Mouse (Mus musculus): ENCODE measurements around the gene Agr2.

Agr2 gene

DNA sequence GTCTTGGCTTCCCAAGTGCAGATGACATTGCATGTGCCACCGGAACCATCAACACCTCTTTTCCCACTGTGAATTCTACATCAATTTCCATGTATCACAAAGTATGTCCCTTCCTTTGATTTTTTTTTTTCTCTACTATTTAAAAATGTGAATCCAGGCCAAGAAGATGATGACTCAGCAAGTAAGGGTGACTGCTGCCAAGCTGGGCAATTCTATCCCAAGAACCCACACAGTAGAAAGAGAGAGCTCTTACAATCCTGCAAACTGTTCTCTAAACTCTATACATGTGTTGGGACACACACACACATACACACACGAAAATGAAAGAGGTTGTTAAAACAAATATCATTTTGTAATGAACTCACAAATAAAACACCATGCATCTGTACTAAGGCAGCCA is 34.5 kb downstream of the Agr2 start:
- DNase-seq, result no peak

DNA sequence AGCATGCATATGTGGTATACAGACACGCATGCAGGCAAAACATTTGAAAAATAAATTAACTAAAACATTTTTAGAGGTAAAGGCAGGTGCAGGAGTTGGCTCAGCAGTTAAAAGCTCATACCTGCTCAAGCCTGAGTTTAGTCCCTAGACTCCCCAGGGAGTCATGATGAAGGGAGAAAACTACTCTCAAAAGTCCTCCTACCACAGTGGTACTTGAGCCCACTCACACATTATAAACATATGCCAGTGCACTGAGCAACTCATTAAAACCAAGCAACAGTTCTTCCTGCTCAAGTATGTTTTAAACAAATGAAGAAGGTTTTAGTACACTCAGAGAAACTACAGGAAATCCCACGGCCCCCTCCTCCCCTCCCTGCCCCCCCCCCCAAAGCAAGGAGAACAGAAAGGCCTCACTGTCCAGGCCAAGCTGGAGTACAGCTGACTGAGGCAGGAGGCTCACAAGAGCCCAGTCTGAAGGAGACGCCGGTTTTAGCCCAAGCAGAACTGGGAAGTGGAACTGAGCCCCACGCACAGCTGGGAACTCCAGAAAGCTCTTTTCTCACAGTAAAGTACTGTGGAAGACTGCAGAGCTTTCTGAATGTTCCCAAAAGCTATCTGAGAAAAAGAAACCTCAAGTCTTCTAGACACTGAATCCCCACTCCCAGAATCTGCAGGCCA is 36.4 kb downstream of the Agr2 start:
- no peak for DNase-seq

DNA sequence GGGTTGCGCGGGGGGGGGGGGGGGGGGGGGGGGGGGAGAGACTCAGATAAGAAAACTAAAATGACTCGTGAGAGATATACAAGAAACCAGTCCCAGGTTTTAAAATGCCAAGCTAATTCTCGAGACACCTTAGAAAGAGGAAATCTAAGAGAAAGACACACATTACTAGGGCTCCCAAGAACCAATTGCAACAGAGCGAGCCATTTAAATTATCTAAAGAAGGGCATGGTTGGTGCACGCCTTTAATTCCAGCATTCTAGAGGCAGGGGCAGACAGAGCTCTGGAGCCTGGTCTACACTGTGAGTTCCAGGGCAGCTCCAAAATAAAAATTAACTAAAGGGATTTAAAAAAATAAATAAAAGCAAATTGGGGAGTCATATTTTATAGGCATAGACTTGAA is 37.0 kb downstream of the Agr2 start:
- DNase-seq, result no peak

- DNase-seq, result peak; percentile 38 to 40
Measured at GRCm38 (mm10) chr12:36030660-36031363, 38.1 kb downstream of the Agr2 start.

DNA sequence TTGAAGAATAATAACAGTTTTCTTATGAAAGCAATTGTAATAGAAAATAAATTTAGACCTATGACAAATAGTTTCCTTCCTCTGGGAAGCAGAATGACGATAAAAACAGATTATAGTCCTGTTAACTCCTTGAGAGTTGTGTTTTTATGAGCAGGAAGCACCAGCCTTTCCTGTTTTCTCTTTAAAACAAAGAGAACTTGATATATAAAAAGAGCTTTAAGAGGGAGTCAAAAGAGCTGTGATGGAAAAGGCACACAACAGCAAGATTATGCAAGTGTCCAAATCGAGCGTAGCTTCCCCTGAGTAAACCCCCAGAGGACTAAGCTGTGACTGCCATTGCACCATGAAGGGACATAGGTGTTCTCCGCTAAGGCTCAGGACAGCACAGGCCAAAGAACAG is 39.7 kb downstream of the Agr2 start:
- no peak for DNase-seq

GRCm38 (mm10) chr12:36035501-36035900 is 42.8 kb downstream of the Agr2 start:
- no peak for DNase-seq

GRCm38 (mm10) chr12:36036121-36036520 is 43.4 kb downstream of the Agr2 start:
- DNase-seq, result no peak

DNA sequence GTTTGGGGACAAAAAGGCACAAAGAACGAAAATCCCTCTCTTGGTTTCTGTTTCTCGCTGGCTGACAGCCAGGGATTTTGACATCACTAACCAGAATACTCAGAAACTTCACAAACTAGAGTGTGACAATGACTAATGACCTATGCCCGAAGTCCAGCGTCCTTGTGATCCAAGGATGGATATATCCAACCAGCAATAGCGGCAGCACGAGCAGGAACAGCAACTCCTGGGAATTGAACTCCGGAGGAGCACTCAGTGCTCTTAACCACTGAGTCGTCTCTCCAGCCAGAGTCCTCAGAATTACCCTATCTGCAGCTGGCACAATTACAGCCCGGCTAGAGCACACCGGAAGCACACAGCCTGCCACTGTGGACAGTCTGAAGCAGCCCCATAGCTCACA is 44.1 kb downstream of the Agr2 start:
- peak in 1 of 2 experiments; percentile 12 for DNase-seq

DNA sequence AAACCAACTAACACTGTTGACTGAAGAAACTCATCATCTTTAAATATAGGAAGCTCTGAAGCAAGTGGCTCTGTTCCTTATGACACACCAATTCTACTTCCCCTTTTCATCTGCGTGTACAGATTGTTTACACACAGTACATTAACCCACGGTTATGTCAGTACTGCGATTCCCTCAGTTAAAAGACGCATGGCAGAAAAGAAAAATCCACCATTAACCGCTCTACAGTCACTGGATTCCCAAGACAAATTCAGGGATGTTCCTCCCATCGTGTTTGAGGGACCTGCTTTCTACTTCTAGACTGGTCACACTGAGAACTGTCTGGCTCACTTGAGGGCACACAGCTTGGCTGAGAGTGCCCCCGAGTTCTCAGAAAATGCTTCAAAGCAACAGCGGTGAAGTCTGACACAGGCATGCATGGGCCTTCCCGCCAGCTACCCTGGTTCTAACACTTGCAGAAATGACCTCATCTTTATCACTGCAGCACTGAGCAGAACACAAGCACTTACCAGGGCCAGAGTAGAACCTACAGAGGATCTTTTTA is 46.9 kb downstream of the Agr2 start:
- peak in 1 of 2 experiments; percentile 18 for DNase-seq

DNA sequence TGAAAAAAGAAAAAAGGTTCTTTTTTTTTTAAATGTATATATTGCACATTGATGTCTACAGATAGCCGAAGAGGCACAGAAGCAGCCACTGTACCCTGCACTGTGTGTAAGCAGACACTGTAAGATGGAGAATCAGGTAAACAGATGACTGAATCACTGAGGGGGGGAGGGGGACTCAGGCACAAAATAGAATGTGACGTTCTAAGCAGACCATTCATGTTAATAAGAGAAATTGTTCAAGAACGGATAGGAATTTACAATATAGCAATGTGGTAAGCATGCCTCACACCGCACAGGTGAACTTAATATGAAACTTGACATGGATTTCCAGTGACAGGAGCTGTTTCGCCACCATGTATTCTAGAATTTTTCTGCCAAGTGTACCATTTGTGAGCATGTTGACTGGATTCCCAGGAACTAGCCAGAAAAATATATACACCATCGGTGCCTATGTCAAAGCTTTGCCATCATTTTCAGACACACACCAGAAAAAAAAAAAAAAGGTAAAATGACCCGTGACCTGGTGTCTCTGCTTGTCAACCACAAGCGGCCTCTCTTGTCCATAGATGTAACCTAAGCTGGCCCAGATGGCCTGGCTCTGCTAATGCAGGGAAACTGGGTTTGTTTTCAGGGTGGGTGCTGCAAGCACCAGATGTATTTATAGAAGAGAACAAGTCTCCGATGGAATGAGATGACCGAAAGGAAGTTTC is 48.0 kb downstream of the Agr2 start:
- peak in 1 of 2 experiments; percentile 30 for DNase-seq

DNA sequence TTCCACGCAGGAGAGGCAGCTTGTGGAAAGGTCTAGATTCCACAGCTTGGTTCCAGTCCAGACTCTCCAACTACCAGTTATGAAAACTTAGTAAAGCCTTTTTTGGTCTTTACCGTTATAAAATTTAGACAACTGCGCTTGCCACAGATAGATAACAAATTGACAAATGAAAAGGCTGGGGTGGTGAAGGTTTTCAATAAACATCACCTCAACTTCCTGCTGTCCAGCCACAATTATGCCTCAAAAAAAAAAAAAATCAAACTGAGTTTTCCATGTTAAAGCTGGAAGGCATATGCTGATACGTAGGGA is 48.5 kb downstream of the Agr2 start:
- no peak for DNase-seq

DNA sequence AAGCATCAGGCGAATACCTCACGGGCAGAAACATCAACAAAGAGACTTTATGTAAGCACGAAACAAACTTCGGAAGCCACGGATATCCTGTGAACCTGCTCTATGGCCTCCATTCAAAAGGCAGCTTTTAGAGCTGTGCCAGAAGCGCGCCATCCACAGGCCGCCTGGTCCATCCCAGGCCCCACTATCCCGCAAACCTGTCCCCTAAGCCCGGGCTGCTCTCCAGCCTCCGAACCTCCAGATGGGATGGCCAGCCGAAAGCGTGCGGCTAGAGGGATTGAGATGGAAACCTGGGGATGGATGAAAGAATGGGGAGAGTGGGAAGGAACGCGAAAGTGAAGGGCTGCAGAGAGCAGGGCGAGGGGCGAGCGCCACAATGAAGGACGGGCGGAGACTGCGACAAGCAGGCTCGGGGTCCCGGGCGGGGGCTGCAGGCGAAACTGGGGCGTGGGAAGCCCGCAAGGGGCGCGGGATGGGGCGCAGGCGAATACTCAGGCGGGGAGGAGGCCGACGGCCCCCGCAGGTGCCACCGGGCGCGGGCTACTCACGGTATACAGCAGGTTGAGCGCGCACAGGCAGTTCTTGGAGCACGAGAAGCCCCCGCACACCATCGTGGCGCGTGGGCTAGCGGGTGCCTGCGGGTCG is 49.1 kb downstream of the Agr2 start:
- DNase-seq, result peak; percentile 74 to 77

GRCm38 (mm10) chr12:36042348-36042778 is 49.7 kb downstream of the Agr2 start, which contains the start of gene Tspan13:
Gene Tspan13 (minus strand): TSS chr12:36042500.
- DNase-seq, result peak; percentile 93 to 94

- DNase-seq, result no peak
Measured at GRCm38 (mm10) chr12:36044691-36045090, 52.0 kb downstream of the Agr2 start.

GRCm38 (mm10) chr12:36046196-36046595 is 53.5 kb downstream of the Agr2 start:
- no peak for DNase-seq

GRCm38 (mm10) chr12:36047593-36047992 is 54.9 kb downstream of the Agr2 start:
- DNase-seq, result no peak

GRCm38 (mm10) chr12:36050276-36050675 is 57.6 kb downstream of the Agr2 start:
- no peak for DNase-seq

Measured in lung, adult 18-20 months (tissue).